Mouse (Mus musculus): Measurements from ENCODE around the gene Amt. TPM values are rescaled to one million over a fixed set of nuclear protein-coding genes. Genes with fewer than 3 reads are reported as not detected.
A peak's percentile ranks its signal among the peaks of the same experiment; 100 is the strongest.

The Amt gene
- total RNA-seq, 2 experiments from 2014 or later = 9.5 to 10.8 TPM

GRCm38 (mm10) chr9:108338886-108339781, 42.5 kb downstream of the Amt start, which contains the start of gene Gpx1:
Gpx1 (plus strand) TSS chr9:108338903.
- peak; percentile 67 to 90 for DNase-seq (ENCODE audit: low spot score in 2 of 2)

- DNase-seq (ENCODE audit: low spot score in 2 of 2) = peak in 1 of 2 experiments; percentile 17
Observed at GRCm38 (mm10) chr9:108339886-108340257, 43.2 kb downstream of the Amt start.

- no peak for DNase-seq (ENCODE audit: low spot score in 2 of 2)
Observed at GRCm38 (mm10) chr9:108340258-108341138, 43.8 kb downstream of the Amt start.

- DNase-seq (ENCODE audit: low spot score in 2 of 2) = no peak
Observed at GRCm38 (mm10) chr9:108341139-108341475, 44.5 kb downstream of the Amt start.

GRCm38 (mm10) chr9:108341801-108342200, 45.1 kb downstream of the Amt start:
- DNase-seq (ENCODE audit: low spot score in 2 of 2) = no peak

- DNase-seq (ENCODE audit: low spot score in 2 of 2) = no peak
Observed at GRCm38 (mm10) chr9:108342301-108342831, 45.7 kb downstream of the Amt start.

GRCm38 (mm10) chr9:108343331-108343730, 46.7 kb downstream of the Amt start:
- no peak for DNase-seq (ENCODE audit: low spot score in 2 of 2)

- no peak for DNase-seq (ENCODE audit: low spot score in 2 of 2)
Observed at GRCm38 (mm10) chr9:108343835-108344234, 47.2 kb downstream of the Amt start.

- no peak for DNase-seq (ENCODE audit: low spot score in 2 of 2)
Observed at GRCm38 (mm10) chr9:108344471-108344870, 47.8 kb downstream of the Amt start.

- DNase-seq (ENCODE audit: low spot score in 2 of 2) = no peak
Observed at GRCm38 (mm10) chr9:108347024-108347423, 50.4 kb downstream of the Amt start.

GRCm38 (mm10) chr9:108347540-108348289, 51.1 kb downstream of the Amt start, which contains the start of gene Usp4:
Usp4 (plus strand) TSS chr9:108347853.
- DNase-seq (ENCODE audit: low spot score in 2 of 2) = peak; percentile 71 to 77

- no peak for DNase-seq (ENCODE audit: low spot score in 2 of 2)
Observed at GRCm38 (mm10) chr9:108348290-108348680, 51.6 kb downstream of the Amt start.

GRCm38 (mm10) chr9:108349727-108350126, 53.1 kb downstream of the Amt start:
- no peak for DNase-seq (ENCODE audit: low spot score in 2 of 2)

Other genes starting within 250 kb of the Amt start
- 10 to 100 TPM; 16.2 to 18.4 TPM for gene Gmppb, start 247.6 kb upstream of the Amt start, total RNA-seq (2021)
- gene Amigo3, start 243.7 kb upstream of the Amt start, total RNA-seq (2021) = 1 to 10 TPM; 3.0 to 3.7 TPM
- gene Mst1, start 216.4 kb upstream of the Amt start, total RNA-seq (2021) = 10 to 100 TPM in 1 of 2 experiments, under 1 TPM in 1; 0.67 to 10.3 TPM
- 10 to 100 TPM; 73.2 to 76.8 TPM for gene Rnf123, start 213.5 kb upstream of the Amt start, total RNA-seq (2021)
- gene Apeh, start 202.2 kb upstream of the Amt start, total RNA-seq (2021) = 100 to 1,000 TPM in 1 of 2 experiments, 10 to 100 TPM in 1; 93.0 to 110 TPM
- gene Bsn, start 106.5 kb upstream of the Amt start, total RNA-seq (2021) = 1 to 10 TPM; 3.9 to 4.4 TPM
- 100 to 1,000 TPM; 158 to 188 TPM for gene Dag1, start 32.9 kb upstream of the Amt start, total RNA-seq (2021)
- gene Nicn1, start 6.4 kb upstream of the Amt start, total RNA-seq (2021) = 10 to 100 TPM; 26.4 to 27.2 TPM
- gene Rhoa, start 9.3 kb downstream of the Amt start, total RNA-seq (2021) = 100 to 1,000 TPM; 357 to 360 TPM
- gene Tcta, start 9.3 kb downstream of the Amt start, total RNA-seq (2021) = 10 to 100 TPM; 32.7 to 36.7 TPM
- gene Gpx1, start 42.0 kb downstream of the Amt start, total RNA-seq (2021) = 100 to 1,000 TPM; 473 to 481 TPM
- gene Usp4, start 51.0 kb downstream of the Amt start, total RNA-seq (2021) = 100 to 1,000 TPM; 119 to 123 TPM
- 1 to 10 TPM in 1 of 2 experiments, under 1 TPM in 1; 0.73 to 1.4 TPM for gene 1700102P08Rik, start 96.0 kb downstream of the Amt start, total RNA-seq (2021)
- gene Ccdc36, start 131.6 kb downstream of the Amt start, total RNA-seq (2021) = under 1 TPM; 0.25 to 0.28 TPM
- gene BC048562, start 139.6 kb downstream of the Amt start, total RNA-seq (2021) = not detected
- gene Ccdc71, start 163.7 kb downstream of the Amt start, total RNA-seq (2021) = 10 to 100 TPM; 47.1 to 59.1 TPM
- gene Klhdc8b, start 164.7 kb downstream of the Amt start, total RNA-seq (2021) = 10 to 100 TPM; 55.1 to 58.2 TPM
- gene Lamb2, start 182.9 kb downstream of the Amt start, total RNA-seq (2021) = 100 to 1,000 TPM; 136 to 153 TPM
- gene Usp19, start 193.7 kb downstream of the Amt start, total RNA-seq (2021) = 100 to 1,000 TPM; 225 to 230 TPM
- gene Qars, start 210.9 kb downstream of the Amt start, total RNA-seq (2021) = 100 to 1,000 TPM; 212 to 220 TPM
- gene Qrich1, start 220.0 kb downstream of the Amt start, total RNA-seq (2021) = 100 to 1,000 TPM; 162 to 172 TPM

All from adrenal gland, postnatal 4 days (tissue).